Mouse (Mus musculus): ENCODE data around the gene Slc25a33. TPM values are rescaled to one million over a fixed set of nuclear protein-coding genes. Genes with fewer than 3 reads are reported as not detected.

Slc25a33 gene
- polyA plus RNA-seq, 1 experiment from 2014 or later = 10.7 TPM

DNA sequence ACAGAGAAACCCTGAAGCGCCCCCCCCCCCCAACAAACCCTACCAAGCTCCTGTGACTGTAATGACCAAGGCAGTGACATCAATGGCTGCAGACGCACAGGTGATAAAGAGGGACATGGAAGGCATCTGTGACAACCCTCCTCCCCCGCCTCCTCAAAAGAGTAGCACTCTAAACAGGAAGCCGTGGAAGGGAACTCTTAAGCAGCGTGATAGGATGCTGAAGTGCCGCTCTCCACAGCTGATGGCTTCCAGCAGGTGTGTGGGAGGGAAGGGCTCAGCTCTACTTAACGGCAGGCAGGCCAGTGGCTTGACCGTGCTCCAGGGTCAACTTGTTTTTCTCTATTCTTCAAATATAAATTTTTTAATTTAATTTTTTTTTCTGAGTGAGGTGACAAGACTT is 52.9 kb downstream of the Slc25a33 start:
- H3K27ac ChIP-seq (ENCODE audit: low read length) = no peak overlapping the region
- H3K27me3 ChIP-seq (ENCODE audit: control insufficient read depth, insufficient read depth, low read depth, low read length) = no peaks in the 10 kb centered on the region
- ATAC-seq (ENCODE audit: low read depth) = no peak
- 77% methylated on average over 8 of the region's 8 CpGs for WGBS (ENCODE audit: insufficient replicate concordance)
- no peak overlapping the region for H3K4me2 ChIP-seq (ENCODE audit: low read depth, low read length)
- H3K9me3 ChIP-seq (replicated peaks; ENCODE audit: control insufficient read depth, low read length) = no peaks in the 10 kb centered on the region
- H3K36me3 ChIP-seq (ENCODE audit: control insufficient read depth, insufficient read depth) = peaks cover 6% of the 10 kb centered on the region
- no peak overlapping the region for H3K4me3 ChIP-seq (ENCODE audit: low read depth, low read length)
- no peak overlapping the region for H3K9ac ChIP-seq (ENCODE audit: low read depth, low read length)
- H3K4me1 ChIP-seq (ENCODE audit: control insufficient read depth, low read depth, low read length) = no peaks in the 10 kb centered on the region

DNA sequence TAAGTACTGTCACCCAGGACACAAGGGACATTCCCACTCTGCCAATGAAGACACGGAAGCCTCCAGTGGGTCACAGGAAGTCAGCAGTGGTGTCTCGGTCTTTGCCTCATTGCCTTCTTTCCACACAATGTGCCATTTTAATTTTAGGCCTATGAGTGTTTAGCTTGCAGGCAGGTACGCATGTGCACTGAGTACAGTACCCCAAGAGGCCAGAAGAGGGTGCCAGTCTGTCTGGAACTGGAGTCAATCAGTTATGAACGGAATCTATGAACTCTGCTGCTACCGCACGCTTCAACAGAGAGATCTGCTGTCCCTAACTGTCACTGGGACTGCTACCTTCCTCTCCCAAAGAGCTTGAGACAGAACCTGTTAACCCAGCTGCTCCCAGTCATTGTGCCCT is 54.4 kb downstream of the Slc25a33 start:
- H3K9ac ChIP-seq (ENCODE audit: low read depth, low read length) = no peak overlapping the region
- peaks cover 6% of the 10 kb centered on the region for H3K36me3 ChIP-seq (ENCODE audit: control insufficient read depth, insufficient read depth)
- no peaks in the 10 kb centered on the region for H3K9me3 ChIP-seq (replicated peaks; ENCODE audit: control insufficient read depth, low read length)
- H3K4me3 ChIP-seq (ENCODE audit: low read depth, low read length) = no peak overlapping the region
- H3K4me1 ChIP-seq (ENCODE audit: control insufficient read depth, low read depth, low read length) = no peaks in the 10 kb centered on the region
- H3K4me2 ChIP-seq (ENCODE audit: low read depth, low read length) = no peak overlapping the region
- WGBS (ENCODE audit: insufficient replicate concordance) = 72% methylated on average over 6 of the region's 6 CpGs
- no peak overlapping the region for H3K27ac ChIP-seq (ENCODE audit: low read length)
- no peak for ATAC-seq (ENCODE audit: low read depth)
- no peaks in the 10 kb centered on the region for H3K27me3 ChIP-seq (ENCODE audit: control insufficient read depth, insufficient read depth, low read depth, low read length)

DNA sequence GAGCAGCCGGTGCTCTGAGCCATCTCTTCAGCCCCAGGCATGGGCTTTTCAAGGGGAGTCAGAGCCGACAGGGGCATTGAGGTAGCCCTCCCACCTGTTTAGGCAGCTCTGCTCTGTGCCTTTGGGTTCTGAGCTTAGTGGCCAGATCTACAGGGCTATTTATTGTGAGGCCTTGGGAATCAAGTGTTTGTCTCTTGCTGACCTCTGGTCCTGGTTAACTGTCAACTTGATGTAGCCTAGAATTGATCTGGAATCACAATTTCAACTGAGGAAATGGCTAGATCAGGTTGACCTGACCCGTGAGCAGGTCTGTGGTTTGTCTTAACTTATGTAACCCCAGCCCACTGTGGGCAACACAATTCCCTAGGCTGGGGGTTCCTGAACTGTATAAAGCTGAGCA is 59.5 kb downstream of the Slc25a33 start:
- no peaks in the 10 kb centered on the region for H3K27me3 ChIP-seq (ENCODE audit: control insufficient read depth, insufficient read depth, low read depth, low read length)
- H3K4me1 ChIP-seq (ENCODE audit: control insufficient read depth, low read depth, low read length) = no peaks in the 10 kb centered on the region
- no peak overlapping the region for H3K9ac ChIP-seq (ENCODE audit: low read depth, low read length)
- no peak overlapping the region for H3K4me2 ChIP-seq (ENCODE audit: low read depth, low read length)
- 61% methylated on average over 3 of the region's 3 CpGs for WGBS (ENCODE audit: insufficient replicate concordance)
- no peaks in the 10 kb centered on the region for H3K9me3 ChIP-seq (replicated peaks; ENCODE audit: control insufficient read depth, low read length)
- H3K36me3 ChIP-seq (ENCODE audit: control insufficient read depth, insufficient read depth) = peaks cover 4% of the 10 kb centered on the region; the same call in 1 of the 2 replicates
- H3K27ac ChIP-seq (ENCODE audit: low read length) = no peak overlapping the region
- ATAC-seq (ENCODE audit: low read depth) = no peak
- H3K4me3 ChIP-seq (ENCODE audit: low read depth, low read length) = no peak overlapping the region

DNA sequence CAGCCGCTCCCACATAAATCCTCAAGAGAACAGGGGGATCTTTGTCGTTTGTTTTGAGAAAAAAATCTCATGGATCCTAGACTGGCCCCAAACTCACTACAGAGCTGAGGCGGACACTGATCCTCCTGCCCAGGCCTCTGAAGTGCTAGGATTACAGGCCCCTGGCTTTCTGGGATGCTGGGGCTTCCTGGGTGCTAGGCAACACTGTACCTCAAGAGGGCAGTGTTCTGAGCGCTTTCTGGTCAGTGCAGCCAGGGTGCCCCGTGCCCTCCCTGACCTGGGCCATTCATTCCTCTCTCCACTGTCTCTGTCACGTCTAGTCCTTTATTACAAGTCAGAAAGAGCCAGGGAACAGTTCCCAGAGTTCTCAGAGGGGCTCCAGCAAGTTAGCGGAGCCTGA is 62.1 kb downstream of the Slc25a33 start:
- Histone ChIP-seq H3K36me3 (ENCODE audit: control insufficient read depth, insufficient read depth) (peaks cover 4% of the 10 kb centered on the region; the same call in 1 of the 2 replicates), H3K4me2 (ENCODE audit: low read depth, low read length) (no peak overlapping the region), H3K4me1 (ENCODE audit: control insufficient read depth, low read depth, low read length) (no peaks in the 10 kb centered on the region), H3K27ac (ENCODE audit: low read length) (no peak overlapping the region), H3K4me3 (ENCODE audit: low read depth, low read length) (no peak overlapping the region), H3K27me3 (ENCODE audit: control insufficient read depth, insufficient read depth, low read depth, low read length) (no peaks in the 10 kb centered on the region), H3K9me3 (replicated peaks; ENCODE audit: control insufficient read depth, low read length) (no peaks in the 10 kb centered on the region), H3K9ac (ENCODE audit: low read depth, low read length) (no peak overlapping the region)
- no peak for ATAC-seq (ENCODE audit: low read depth)
- WGBS (ENCODE audit: insufficient replicate concordance) = 28% methylated on average over 7 of the region's 7 CpGs

DNA sequence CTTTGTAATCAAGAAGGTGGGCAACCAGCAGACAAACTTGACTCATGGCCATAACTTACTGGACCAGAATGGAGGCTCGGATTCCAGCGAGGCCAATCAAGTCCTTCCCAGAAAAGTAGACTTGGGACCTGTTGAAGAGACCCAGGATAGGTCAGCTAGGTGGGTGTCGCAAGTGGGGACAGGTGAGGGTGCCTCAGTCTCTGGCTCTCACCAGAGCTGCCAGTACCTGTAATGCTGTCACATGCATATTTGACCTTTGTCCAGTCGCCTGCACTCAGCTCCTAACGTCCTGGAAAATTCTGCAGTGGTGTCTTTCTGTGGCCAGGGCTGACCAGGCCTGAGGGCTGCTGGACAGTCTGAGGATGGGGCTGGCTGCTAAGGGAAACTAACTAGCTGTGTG is 62.6 kb downstream of the Slc25a33 start:
- Histone ChIP-seq H3K4me1 (ENCODE audit: control insufficient read depth, low read depth, low read length) (no peaks in the 10 kb centered on the region), H3K27ac (ENCODE audit: low read length) (no peak overlapping the region), H3K4me2 (ENCODE audit: low read depth, low read length) (no peak overlapping the region), H3K9ac (ENCODE audit: low read depth, low read length) (no peak overlapping the region), H3K4me3 (ENCODE audit: low read depth, low read length) (no peak overlapping the region), H3K9me3 (replicated peaks; ENCODE audit: control insufficient read depth, low read length) (no peaks in the 10 kb centered on the region), H3K36me3 (ENCODE audit: control insufficient read depth, insufficient read depth) (peaks cover 3% of the 10 kb centered on the region; the same call in 1 of the 2 replicates), H3K27me3 (ENCODE audit: control insufficient read depth, insufficient read depth, low read depth, low read length) (no peaks in the 10 kb centered on the region)
- peak; percentile 17; the same call in 1 of the 2 replicates for ATAC-seq (ENCODE audit: low read depth)
- WGBS (ENCODE audit: insufficient replicate concordance) = 70% methylated on average over 5 of the region's 5 CpGs

DNA sequence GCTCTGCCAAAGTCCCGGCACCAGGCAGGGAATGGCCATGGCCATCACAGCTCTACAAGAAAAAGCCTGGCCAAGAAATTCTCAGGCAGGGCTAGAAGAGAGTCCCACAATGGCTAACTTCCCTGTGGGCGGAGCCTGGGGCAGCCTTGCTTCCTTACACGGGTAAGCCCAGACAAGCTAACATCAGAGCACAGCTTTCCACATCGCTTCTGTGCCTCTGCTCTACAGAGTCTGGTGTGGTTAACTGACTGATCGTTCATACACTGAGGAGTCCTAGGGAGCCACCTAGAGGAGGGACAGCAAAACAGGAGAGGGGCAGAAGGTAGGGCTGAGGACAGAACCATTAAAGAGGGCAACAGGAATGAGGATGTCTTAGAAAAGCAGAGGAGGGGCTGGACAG is 63.6 kb downstream of the Slc25a33 start:
- no peaks in the 10 kb centered on the region for H3K27me3 ChIP-seq (ENCODE audit: control insufficient read depth, insufficient read depth, low read depth, low read length)
- peak; percentile 71 for ATAC-seq (ENCODE audit: low read depth)
- no peak overlapping the region for H3K27ac ChIP-seq (ENCODE audit: low read length)
- H3K9me3 ChIP-seq (replicated peaks; ENCODE audit: control insufficient read depth, low read length) = no peaks in the 10 kb centered on the region
- no peaks in the 10 kb centered on the region for H3K36me3 ChIP-seq (ENCODE audit: control insufficient read depth, insufficient read depth)
- no peak overlapping the region for H3K4me3 ChIP-seq (ENCODE audit: low read depth, low read length)
- H3K9ac ChIP-seq (ENCODE audit: low read depth, low read length) = no peak overlapping the region
- H3K4me1 ChIP-seq (ENCODE audit: control insufficient read depth, low read depth, low read length) = no peaks in the 10 kb centered on the region
- WGBS (ENCODE audit: insufficient replicate concordance) = 10% methylated on average over 5 of the region's 5 CpGs
- no peak overlapping the region for H3K4me2 ChIP-seq (ENCODE audit: low read depth, low read length)

DNA sequence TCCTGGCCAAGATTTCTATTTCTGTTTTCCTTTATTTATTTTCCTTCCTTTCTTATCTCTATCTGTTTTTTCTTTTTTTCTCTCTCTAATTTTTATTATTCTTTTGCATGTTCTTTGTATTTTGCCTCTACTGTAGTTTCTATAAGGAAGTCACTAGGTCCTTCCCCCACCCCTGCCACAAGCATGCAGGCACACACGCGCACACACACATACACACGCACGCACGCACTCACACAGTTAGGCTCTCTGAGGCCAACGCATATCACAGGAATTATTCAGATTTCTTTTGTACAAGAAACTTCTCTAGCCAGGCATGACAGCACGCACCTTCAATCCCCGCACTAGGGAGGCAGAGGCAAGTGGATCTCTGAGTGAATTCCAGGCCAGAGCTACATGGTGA is 68.1 kb downstream of the Slc25a33 start:
- Histone ChIP-seq H3K27ac (ENCODE audit: low read length) (no peak overlapping the region), H3K4me2 (ENCODE audit: low read depth, low read length) (no peak overlapping the region)
- WGBS (ENCODE audit: insufficient replicate concordance) = 60% methylated on average over 8 of the region's 8 CpGs

DNA sequence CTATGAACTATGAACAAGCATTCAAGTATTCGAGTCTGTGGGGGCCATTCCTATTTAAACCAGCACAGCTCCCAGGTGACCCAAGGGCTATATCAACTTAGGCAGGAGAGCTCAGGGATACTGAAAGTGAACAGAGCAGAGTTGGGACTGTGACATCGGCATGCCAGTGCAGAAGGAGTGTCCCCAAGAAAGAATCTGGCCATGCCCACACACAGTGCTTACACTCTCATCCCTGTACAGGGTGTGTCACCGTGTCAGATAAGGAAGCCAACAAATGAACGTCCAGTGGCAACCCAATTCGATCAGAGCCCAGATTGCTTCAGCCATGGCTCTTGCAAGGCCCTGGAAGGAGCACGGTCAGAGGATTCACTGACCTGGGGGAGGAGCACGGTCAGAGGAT is 68.8 kb downstream of the Slc25a33 start:
- Histone ChIP-seq H3K36me3 (ENCODE audit: control insufficient read depth, insufficient read depth) (no peaks in the 10 kb centered on the region), H3K27me3 (ENCODE audit: control insufficient read depth, insufficient read depth, low read depth, low read length) (no peaks in the 10 kb centered on the region), H3K4me3 (ENCODE audit: low read depth, low read length) (no peak overlapping the region), H3K9me3 (replicated peaks; ENCODE audit: control insufficient read depth, low read length) (no peaks in the 10 kb centered on the region), H3K4me1 (ENCODE audit: control insufficient read depth, low read depth, low read length) (peaks cover 3% of the 10 kb centered on the region), H3K9ac (ENCODE audit: low read depth, low read length) (no peak overlapping the region), H3K27ac (ENCODE audit: low read length) (no peak overlapping the region), H3K4me2 (ENCODE audit: low read depth, low read length) (no peak overlapping the region)
- 25% methylated on average over 7 of the region's 7 CpGs for WGBS (ENCODE audit: insufficient replicate concordance)
- ATAC-seq (ENCODE audit: low read depth) = no peak

More for the DNA sequence above, 68.1 kb downstream of the Slc25a33 start:
- Histone ChIP-seq H3K9ac (ENCODE audit: low read depth, low read length) (no peak overlapping the region), H3K36me3 (ENCODE audit: control insufficient read depth, insufficient read depth) (no peaks in the 10 kb centered on the region), H3K4me1 (ENCODE audit: control insufficient read depth, low read depth, low read length) (peaks cover 3% of the 10 kb centered on the region), H3K4me3 (ENCODE audit: low read depth, low read length) (no peak overlapping the region), H3K9me3 (replicated peaks; ENCODE audit: control insufficient read depth, low read length) (no peaks in the 10 kb centered on the region), H3K27me3 (ENCODE audit: control insufficient read depth, insufficient read depth, low read depth, low read length) (no peaks in the 10 kb centered on the region)
- ATAC-seq (ENCODE audit: low read depth) = no peak

DNA sequence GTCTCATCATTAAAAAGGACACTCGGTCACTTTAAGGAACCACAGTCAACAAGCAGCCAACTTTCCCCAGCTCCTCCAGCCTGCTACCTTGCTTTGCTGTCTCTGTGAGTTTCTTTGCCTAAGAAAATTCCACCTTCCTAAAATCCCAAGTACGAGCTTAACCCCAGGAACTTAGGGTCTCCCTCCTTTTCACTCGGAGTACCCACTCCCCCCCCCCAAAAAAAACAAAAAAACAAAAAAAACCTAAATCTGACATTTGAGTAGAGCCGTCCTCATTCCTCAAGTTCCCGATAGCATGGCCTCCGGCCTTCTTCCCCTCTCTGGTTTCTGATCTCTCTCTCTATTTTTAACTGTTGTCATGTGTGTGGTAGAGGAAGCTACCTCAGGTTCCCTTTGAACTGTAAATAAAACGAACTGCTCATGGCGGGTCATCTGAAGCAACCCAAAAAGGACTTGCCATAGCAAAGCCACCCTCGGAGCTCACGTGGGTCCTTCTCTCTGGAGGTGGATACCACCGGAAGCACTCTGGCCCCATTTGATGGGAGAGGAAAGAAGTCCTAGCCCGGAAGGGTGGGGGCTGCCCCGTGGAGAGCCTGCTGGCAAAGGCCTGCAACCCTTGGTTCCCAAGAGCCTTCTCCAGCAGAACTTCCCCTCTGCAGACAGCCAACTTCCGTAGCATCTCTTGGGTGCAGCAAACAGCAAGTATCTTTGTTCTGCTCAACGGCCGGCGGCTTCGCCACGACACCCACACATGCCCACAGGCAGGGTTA is 71.7 kb downstream of the Slc25a33 start, which contains the start of gene Pik3cd:
Gene Pik3cd (minus strand): TSS at position 362 of the 770 bp plus-strand sequence.
- Histone ChIP-seq H3K27me3 (ENCODE audit: control insufficient read depth, insufficient read depth, low read depth, low read length) (no peaks in the 10 kb centered on the region), H3K9ac (ENCODE audit: low read depth, low read length) (no peak within 1 kb of the TSS), H3K36me3 (ENCODE audit: control insufficient read depth, insufficient read depth) (no peaks in the 10 kb centered on the region), H3K27ac (ENCODE audit: low read length) (peak within 1 kb of the TSS; percentile 64), H3K4me3 (ENCODE audit: low read depth, low read length) (no peak within 1 kb of the TSS), H3K4me1 (ENCODE audit: control insufficient read depth, low read depth, low read length) (peaks cover 11% of the 10 kb centered on the region), H3K9me3 (replicated peaks; ENCODE audit: control insufficient read depth, low read length) (no peaks in the 10 kb centered on the region), H3K4me2 (ENCODE audit: low read depth, low read length) (peak within 1 kb of the TSS; percentile 32)
- ATAC-seq (ENCODE audit: low read depth) = peak; percentile 47
- WGBS (ENCODE audit: insufficient replicate concordance) = 18% methylated on average over 19 of the region's 19 CpGs

Measured in liver, embryonic 16.5 days (tissue).